Mouse (Mus musculus) small intestine, adult 2 months (tissue): ENCODE measurements at regions not wholly inside any gene's neighbourhood (a gene's known extent, or its start where the extent isn't known, plus 50 kb on each side); places are given as distances from the start of the nearest gene placed in this dataset.

Experiments used
- H3K27ac ChIP-seq: fragments of 200-500 bp; 2 replicates; pipeline ENCODE4 v1.5.1; 2012; ENCODE audit warnings: low read depth, low read length, control low read depth, inconsistent platforms; ENCODE audit not compliant: insufficient read depth
- H3K27me3 ChIP-seq: fragments of 200-500 bp; 2 replicates; pipeline ENCODE4 v1.6.1; 2012; ENCODE audit warnings: mild to moderate bottlenecking, moderate library complexity, low read length, inconsistent platforms; ENCODE audit not compliant: control insufficient read depth, insufficient read depth
- H3K36me3 ChIP-seq: fragments of 200-500 bp; 2 replicates; pipeline ENCODE4 v1.6.1; 2012; ENCODE audit warnings: mild to moderate bottlenecking, low read length, control low read depth, inconsistent platforms; ENCODE audit not compliant: control insufficient read depth, insufficient read depth
- H3K4me1 ChIP-seq: fragments of 200-500 bp; 2 replicates; pipeline ENCODE4 v1.6.1; 2012; ENCODE audit warnings: low read length, inconsistent platforms, mixed read lengths; ENCODE audit not compliant: control insufficient read depth, insufficient read depth, insufficient read length
- H3K4me3 ChIP-seq: fragments of 200-500 bp; 2 replicates; pipeline ENCODE4 v1.5.1; 2012; ENCODE audit warnings: low read depth, mild to moderate bottlenecking, control low read depth, inconsistent platforms, low read length, moderate library complexity
- CTCF ChIP-seq: fragments of 200-500 bp; IDR thresholded peaks from 2 replicates; pipeline ENCODE4 v1.5.1; 2012; ENCODE audit warnings: low read depth, mild to moderate bottlenecking, control low read depth, inconsistent platforms, low read length, moderate library complexity, mixed read lengths; ENCODE audit not compliant: insufficient replicate concordance, insufficient read length; ENCODE audit errors: extremely low read depth
- POLR2A ChIP-seq: fragments of 200-500 bp; IDR thresholded peaks from 2 replicates; pipeline ENCODE4 v1.6.1; 2012; ENCODE audit warnings: low read depth, mild to moderate bottlenecking, control low read depth, inconsistent platforms, low read length, moderate library complexity
- WGBS: fragments of 180-500 bp; shearing (Covaris S2); methylation state at CpG from one replicate; pipeline ENCODE4 v1.1.7; 2018; 5-methylcytosine and 5-hydroxymethylcytosine counted together

GRCm38 (mm10) chr2:166505309-166505708 lies 208.3 kb downstream of the Prex1 start:
- H3K4me1 ChIP-seq: no peaks in the 10 kb centered on the region
- no peaks in the 10 kb centered on the region for H3K36me3 ChIP-seq
- H3K27ac ChIP-seq: 0 out of 2 replicates have a peak overlapping the region, but pooled peaks have one; percentile 11
- TF ChIP-seq POLR2A: no peak
- TF ChIP-seq CTCF: no peak
- 44% methylated on average over 9 of the region's 9 CpGs for WGBS
- H3K27me3 ChIP-seq: no peaks in the 10 kb centered on the region
- no peak overlapping the region for H3K4me3 ChIP-seq

- WGBS: 83% methylated on average over 6 of the region's 6 CpGs
These were observed 210.0 kb downstream of the Prex1 start for GRCm38 (mm10) chr2:166503666-166504065.

GRCm38 (mm10) chr2:166492895-166493294 lies 220.7 kb downstream of the Prex1 start:
- no peak overlapping the region for H3K27ac ChIP-seq
- no peaks in the 10 kb centered on the region for H3K36me3 ChIP-seq

More at GRCm38 (mm10) chr2:166503666-166504065, 210.0 kb downstream of the Prex1 start:
- Histone ChIP-seq H3K27ac (no peak overlapping the region), H3K27me3 (no peaks in the 10 kb centered on the region), H3K4me3 (no peak overlapping the region), H3K36me3 (no peaks in the 10 kb centered on the region), H3K4me1 (no peaks in the 10 kb centered on the region)
- TF ChIP-seq POLR2A (no peak), CTCF (no peak)

GRCm38 (mm10) chr2:166492421-166492820 lies 221.2 kb downstream of the Prex1 start:
- H3K36me3 ChIP-seq: no peaks in the 10 kb centered on the region
- H3K27me3 ChIP-seq: no peaks in the 10 kb centered on the region
- WGBS: 28% methylated on average over 12 of the region's 12 CpGs
- peaks cover 22% of the 10 kb centered on the region for H3K4me1 ChIP-seq
- peak overlapping the region; percentile 46 for H3K27ac ChIP-seq
- TF ChIP-seq CTCF: no peak
- no peak for TF ChIP-seq POLR2A
- no peak overlapping the region for H3K4me3 ChIP-seq

More at GRCm38 (mm10) chr2:166492895-166493294, 220.7 kb downstream of the Prex1 start:
- no peaks in the 10 kb centered on the region for H3K27me3 ChIP-seq
- 69% methylated on average over 12 of the region's 12 CpGs for WGBS
- peaks cover 21% of the 10 kb centered on the region for H3K4me1 ChIP-seq
- H3K4me3 ChIP-seq: no peak overlapping the region
- TF ChIP-seq POLR2A: no peak
- no peak for TF ChIP-seq CTCF

GRCm38 (mm10) chr2:166491861-166492260 lies 221.8 kb downstream of the Prex1 start:
- TF ChIP-seq CTCF (no peak), POLR2A (no peak)
- Histone ChIP-seq H3K4me1 (peaks cover 22% of the 10 kb centered on the region), H3K27me3 (no peaks in the 10 kb centered on the region), H3K27ac (peak overlapping the region; percentile 46), H3K36me3 (no peaks in the 10 kb centered on the region), H3K4me3 (no peak overlapping the region)
- WGBS: 69% methylated on average over 6 of the region's 6 CpGs

GRCm38 (mm10) chr2:166489041-166489872 lies 224.4 kb downstream of the Prex1 start:
- Histone ChIP-seq H3K27me3 (no peaks in the 10 kb centered on the region), H3K4me3 (no peak overlapping the region), H3K27ac (no peak overlapping the region), H3K4me1 (peaks cover 22% of the 10 kb centered on the region), H3K36me3 (no peaks in the 10 kb centered on the region)
- 61% methylated on average over 15 of the region's 15 CpGs for WGBS
- TF ChIP-seq POLR2A: no peak
- TF ChIP-seq CTCF: no peak

GRCm38 (mm10) chr2:166487688-166488087 lies 225.9 kb downstream of the Prex1 start:
- H3K27me3 ChIP-seq: no peaks in the 10 kb centered on the region
- no peak for TF ChIP-seq POLR2A
- no peak for TF ChIP-seq CTCF
- H3K36me3 ChIP-seq: no peaks in the 10 kb centered on the region
- H3K4me3 ChIP-seq: no peak overlapping the region
- H3K27ac ChIP-seq: no peak overlapping the region
- WGBS: 78% methylated on average over 15 of the region's 15 CpGs
- peaks cover 19% of the 10 kb centered on the region for H3K4me1 ChIP-seq
